Mouse (Mus musculus) midbrain, postnatal 0 days (tissue): Measurements from ENCODE around the gene Gm20388. TPM values are rescaled to one million over a fixed set of nuclear protein-coding genes. Genes with fewer than 3 reads are reported as not detected.

ENCODE experiments used
- ATAC-seq: fragments of 200-750 bp; cut with Nextera tagmentation; 2 replicates; pipeline ENCODE4 v1.8.0; 2017; ENCODE audit warnings: moderate number of reproducible peaks, mild to moderate bottlenecking, moderate TSS enrichment, moderate library complexity; ENCODE audit not compliant: low FRiP score
- DNase-seq: peaks from one replicate; pipeline ENCODE4 v3.0.0-alpha.2; 2015; ENCODE audit warnings: low spot score
- H3K27ac ChIP-seq: fragments of 300-500 bp; sonication (generic); 2 replicates; pipeline ENCODE4 v1.5.1; 2014; ENCODE audit warnings: low read depth, mild to moderate bottlenecking, low read length, mixed read lengths
- H3K27me3 ChIP-seq: fragments of 300-500 bp; sonication (generic); 2 replicates; pipeline ENCODE4 v1.6.1; 2014; ENCODE audit warnings: low read length, control low read depth, mixed read lengths; ENCODE audit not compliant: insufficient read depth
- H3K36me3 ChIP-seq: fragments of 300-500 bp; sonication (generic); 2 replicates; pipeline ENCODE4 v1.6.1; 2014; ENCODE audit warnings: low read length, control low read depth, mixed read lengths; ENCODE audit not compliant: insufficient read depth
- H3K4me1 ChIP-seq: fragments of 300-500 bp; sonication (generic); 2 replicates; pipeline ENCODE4 v1.6.1; 2014; ENCODE audit warnings: mild to moderate bottlenecking, control low read depth, antibody characterized with exemption, low read length, mixed read lengths; ENCODE audit not compliant: insufficient read depth
- H3K4me2 ChIP-seq: fragments of 300-500 bp; sonication (generic); 2 replicates; pipeline ENCODE4 v1.6.1; 2014; ENCODE audit warnings: low read depth, mild to moderate bottlenecking, low read length, mixed read lengths; ENCODE audit not compliant: poor library complexity, severe bottlenecking
- H3K4me3 ChIP-seq: fragments of 300-500 bp; sonication (generic); 2 replicates; pipeline ENCODE4 v1.5.1; 2014; ENCODE audit warnings: low read depth, mild to moderate bottlenecking, low read length, moderate library complexity
- H3K9ac ChIP-seq: fragments of 300-500 bp; sonication (generic); replicated peaks from 2 replicates; pipeline ENCODE4 v1.6.1; 2014; ENCODE audit warnings: mild to moderate bottlenecking, low read length, moderate library complexity, mixed read lengths; ENCODE audit not compliant: poor library complexity, severe bottlenecking
- H3K9me3 ChIP-seq: fragments of 300-500 bp; sonication (generic); 2 replicates; pipeline ENCODE4 v1.6.1; 2016; ENCODE audit warnings: low read length, control low read depth
- CTCF ChIP-seq: IDR thresholded peaks from 2 replicates; pipeline ENCODE4 v1.5.1; 2016; ENCODE audit warnings: antibody characterized with exemption, mild to moderate bottlenecking
- WGBS: fragments of 180-500 bp; shearing (Covaris S2); extraction: QIAGEN DNeasy Blood & Tissue Kit; methylation state at CpG from one replicate; pipeline ENCODE4 v1.1.7; 2014; 5-methylcytosine and 5-hydroxymethylcytosine counted together
- polyA plus RNA-seq: library from polyadenylated mRNA; unstranded; fragments of >200 nt; fragmentation: Nextera tagmentation; extraction: Ambion mirVana; gene quantifications from 2 replicates; pipeline ENCODE4 v1.2.1, GENCODE M21; 2015
- total RNA-seq: library from RNA; depleted of rRNA; stranded (reverse); fragments of >200 nt; gene quantifications from 2 replicates; pipeline ENCODE4 v1.2.3, GENCODE M21; 2014

Gm20388 gene
- total and polyA plus RNA-seq, 2 experiments from 2014 or later: 74.2 TPM; not detected in 1

DNA sequence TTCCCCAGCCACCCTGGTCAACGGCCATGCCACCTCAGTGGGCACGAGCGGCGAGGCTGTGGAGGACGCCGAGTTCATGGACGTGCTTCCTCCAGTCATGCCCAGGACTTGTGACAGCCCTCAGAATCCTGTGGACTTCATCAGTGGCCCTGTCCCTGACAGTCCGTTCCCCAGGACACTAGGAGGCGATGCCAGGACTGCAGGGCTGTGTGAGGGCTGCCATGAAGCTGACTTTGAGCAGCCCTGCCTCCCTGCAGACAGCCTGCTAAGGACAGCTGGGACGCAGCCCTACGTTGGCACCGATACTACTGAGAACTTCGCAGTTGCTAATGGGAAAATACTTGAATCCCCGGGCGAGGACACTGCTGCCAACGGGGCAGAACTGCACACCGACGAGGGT, 30.8 kb downstream of the Gm20388 start:
- no peak for ATAC-seq
- DNase-seq: peak; percentile 16
- Histone ChIP-seq H3K9ac (no peak overlapping the region), H3K4me3 (no peak overlapping the region), H3K27me3 (no peaks in the 10 kb centered on the region), H3K4me2 (no peak overlapping the region), H3K4me1 (no peaks in the 10 kb centered on the region), H3K27ac (no peak overlapping the region), H3K9me3 (no peaks in the 10 kb centered on the region), H3K36me3 (peaks cover 33% of the 10 kb centered on the region)
- no peak for TF ChIP-seq CTCF
- 94% methylated on average over 18 of the region's 18 CpGs for WGBS

DNA sequence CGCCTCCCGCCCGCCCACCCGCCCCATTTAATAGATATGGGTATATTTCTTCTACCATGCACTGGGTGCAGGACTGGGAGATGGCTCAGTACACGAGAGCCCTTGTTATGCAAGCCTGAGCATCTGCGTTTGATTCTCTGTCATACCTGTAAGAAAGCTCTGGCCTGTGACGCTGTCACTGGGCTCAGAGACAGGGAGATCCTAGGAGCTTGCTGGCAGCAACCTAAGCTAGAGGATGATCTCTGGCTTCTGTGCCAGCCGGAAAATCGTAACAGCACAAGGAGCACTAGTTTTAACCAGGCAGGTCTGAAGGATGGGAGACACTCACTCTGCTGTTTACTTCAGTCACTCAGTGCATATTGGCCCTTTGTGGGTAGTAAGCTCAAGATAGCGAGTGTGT, 33.0 kb downstream of the Gm20388 start:
- no peak for ATAC-seq
- H3K4me1 ChIP-seq: no peaks in the 10 kb centered on the region

GRCm38 (mm10) chr8:119944096-119944811, 33.6 kb downstream of the Gm20388 start:
- ATAC-seq (peak; percentile 39; the same call in 1 of the 2 replicates), DNase-seq (peak; percentile 80)
- Histone ChIP-seq H3K36me3 (peaks cover 49% of the 10 kb centered on the region), H3K9me3 (no peaks in the 10 kb centered on the region), H3K4me1 (no peaks in the 10 kb centered on the region), H3K4me3 (no peak overlapping the region), H3K9ac (no peak overlapping the region), H3K27ac (no peak overlapping the region), H3K27me3 (no peaks in the 10 kb centered on the region), H3K4me2 (no peak overlapping the region)
- TF ChIP-seq CTCF: peak; percentile 96
- 60% methylated on average over 9 of the region's 9 CpGs for WGBS

More for the DNA sequence above, 33.0 kb downstream of the Gm20388 start:
- no peak overlapping the region for H3K9ac ChIP-seq
- H3K4me3 ChIP-seq: no peak overlapping the region
- H3K4me2 ChIP-seq: no peak overlapping the region
- H3K27ac ChIP-seq: no peak overlapping the region
- no peak for DNase-seq
- H3K36me3 ChIP-seq: peaks cover 44% of the 10 kb centered on the region
- no peak for TF ChIP-seq CTCF
- H3K9me3 ChIP-seq: no peaks in the 10 kb centered on the region
- 92% methylated on average over 10 of the region's 10 CpGs for WGBS
- H3K27me3 ChIP-seq: no peaks in the 10 kb centered on the region

DNA sequence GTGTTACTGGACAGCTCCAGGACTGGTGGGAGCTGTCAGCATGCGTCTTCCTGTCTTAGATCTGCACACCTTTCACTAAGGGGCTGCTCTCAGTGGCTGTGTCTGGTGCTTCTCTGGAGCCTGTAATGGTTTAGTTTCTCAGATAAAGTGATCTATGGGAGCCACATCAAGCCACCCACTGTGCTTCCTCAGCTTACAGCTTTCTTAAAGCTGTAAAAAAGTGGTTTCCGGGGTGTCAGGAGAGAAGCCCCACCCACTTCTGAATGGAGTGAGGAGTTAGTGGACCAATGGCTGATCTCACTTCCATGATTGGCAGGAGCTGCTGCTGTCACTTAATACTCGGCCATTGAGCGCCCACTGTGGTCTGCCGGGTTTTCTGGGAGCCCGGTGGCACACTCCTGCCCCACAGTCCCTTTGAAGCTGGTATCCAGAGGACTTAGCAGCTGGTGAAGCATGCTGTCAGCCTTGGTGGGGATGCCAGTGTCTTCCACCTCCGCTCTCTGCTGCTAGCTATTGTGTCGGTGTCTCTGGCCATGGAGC, 35.8 kb downstream of the Gm20388 start:
- Histone ChIP-seq H3K36me3 (peaks cover 50% of the 10 kb centered on the region), H3K4me3 (no peak overlapping the region), H3K9ac (no peak overlapping the region), H3K4me1 (no peaks in the 10 kb centered on the region), H3K9me3 (no peaks in the 10 kb centered on the region), H3K4me2 (no peak overlapping the region), H3K27ac (no peak overlapping the region), H3K27me3 (no peaks in the 10 kb centered on the region)
- ATAC-seq (no peak), DNase-seq (peak; percentile 21)
- 74% methylated on average over 8 of the region's 8 CpGs for WGBS
- TF ChIP-seq CTCF: no peak

- DNase-seq (no peak), ATAC-seq (no peak)
- Histone ChIP-seq H3K4me3 (no peak overlapping the region), H3K27me3 (no peaks in the 10 kb centered on the region), H3K9ac (no peak overlapping the region), H3K4me1 (no peaks in the 10 kb centered on the region), H3K27ac (no peak overlapping the region), H3K9me3 (no peaks in the 10 kb centered on the region), H3K36me3 (peaks cover 48% of the 10 kb centered on the region), H3K4me2 (no peak overlapping the region)
- TF ChIP-seq CTCF: no peak
- WGBS: 88% methylated on average over 19 of the region's 19 CpGs
Measured at GRCm38 (mm10) chr8:119947653-119948052, 37.0 kb downstream of the Gm20388 start.

DNA sequence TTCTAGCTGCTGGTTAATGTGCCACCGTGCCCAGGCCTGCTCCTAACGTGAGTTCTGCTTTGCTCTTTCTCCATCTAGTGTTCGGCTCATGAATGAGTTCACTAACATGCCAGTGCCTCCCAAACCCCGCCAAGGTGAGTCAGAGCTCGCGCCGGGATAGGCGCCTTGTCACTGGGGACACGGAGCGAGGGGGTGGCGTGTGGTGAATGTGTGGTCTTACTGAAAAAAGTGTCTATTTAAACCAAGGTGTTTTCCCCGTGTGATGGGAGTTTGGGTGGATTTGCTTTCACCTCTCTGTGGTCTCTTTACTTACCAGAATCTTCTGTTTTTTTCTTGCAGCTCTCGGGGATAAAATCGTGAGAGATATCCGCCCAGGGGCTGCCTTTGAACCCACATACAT, 37.7 kb downstream of the Gm20388 start:
- Histone ChIP-seq H3K27ac (no peak overlapping the region; the same call in 1 of the 2 replicates), H3K4me2 (no peak overlapping the region), H3K9me3 (no peaks in the 10 kb centered on the region), H3K9ac (no peak overlapping the region), H3K4me1 (no peaks in the 10 kb centered on the region), H3K36me3 (peaks cover 55% of the 10 kb centered on the region), H3K4me3 (no peak overlapping the region), H3K27me3 (no peaks in the 10 kb centered on the region)
- no peak for ATAC-seq
- TF ChIP-seq CTCF: peak; percentile 26; the same call in 1 of the 2 replicates
- peak; percentile 18 for DNase-seq
- 65% methylated on average over 15 of the region's 15 CpGs for WGBS
